ENCODE assay signal across 29 mouse cellular contexts in genomic region chr9:41082891-41083290, GRCm38 (mm10).
DNase-seq lines count a peak whose midpoint lies in the region; ATAC-seq lines count a peak whose summit lies in the region.
"Had no signal": no experiment of that assay in that cellular context is flagged by ENCODE, and none has a peak within 500 bp of the region (broad histone marks: within the 10 kb centered on the region; RNA-seq: fewer than 3 reads in every experiment).

No protein-coding gene starts in this region.

- H3K27me3 ChIP-seq in intestine, embryonic 15.5 days (replicated peaks), result no peaks in the 10 kb centered on the region
- H3K27me3 ChIP-seq: forebrain, embryonic 13.5 days; heart, embryonic 13.5 days; hindbrain, embryonic 15.5 days; liver, embryonic 13.5 days; midbrain, embryonic 12.5 days had no signal

- H3K27ac ChIP-seq in intestine, embryonic 15.5 days, result no peak overlapping the region
- H3K27ac ChIP-seq: forebrain, embryonic 13.5 days; hindbrain, embryonic 15.5 days; kidney, postnatal 0 days; liver, embryonic 13.5 days; midbrain, embryonic 12.5 days had no signal

- peak; percentile 23 for ATAC-seq in granulocyte monocyte progenitor cell, adult 5-6 weeks (replicated peaks; ENCODE audit: poor library complexity, severe bottlenecking)
- no peak for ATAC-seq in intestine, embryonic 15.5 days
- ATAC-seq: forebrain, embryonic 13.5 days; intestine, embryonic 16.5 days had no signal

- no peak overlapping the region for H3K9ac ChIP-seq in intestine, embryonic 15.5 days
- H3K9ac ChIP-seq: forebrain, embryonic 13.5 days; heart, embryonic 13.5 days; hindbrain, embryonic 15.5 days; liver, embryonic 13.5 days; lung, embryonic 14.5 days; midbrain, embryonic 12.5 days had no signal

- no peak overlapping the region for H3K4me3 ChIP-seq in intestine, embryonic 15.5 days (replicated peaks)
- H3K4me3 ChIP-seq: forebrain, embryonic 13.5 days; heart, embryonic 13.5 days; hindbrain, embryonic 15.5 days; liver, embryonic 13.5 days; midbrain, embryonic 12.5 days; myocyte had no signal

- no peak overlapping the region for H3K4me2 ChIP-seq in intestine, embryonic 15.5 days (replicated peaks)
- H3K4me2 ChIP-seq: forebrain, embryonic 13.5 days; heart, embryonic 13.5 days; hindbrain, embryonic 15.5 days; liver, embryonic 13.5 days; lung, embryonic 14.5 days; midbrain, embryonic 12.5 days had no signal

- no peaks in the 10 kb centered on the region for H3K36me3 ChIP-seq in intestine, embryonic 15.5 days
- H3K36me3 ChIP-seq: heart, embryonic 13.5 days; hindbrain, embryonic 15.5 days; liver, embryonic 13.5 days; midbrain, embryonic 12.5 days had no signal

- 71% methylated on average over 3 of the region's 3 CpGs for WGBS in intestine, embryonic 15.5 days

- peak; percentile 44 for DNase-seq in CD4-positive helper T cell, adult 2 months (ENCODE audit: low read depth, low spot score)
- DNase-seq in CD4-positive, CD25-positive, alpha-beta regulatory T cell, adult 2 months (ENCODE audit: low read depth, low spot score), result peak; percentile 52
- peak; percentile 21 to 34 for DNase-seq in natural killer cell, adult 2 months (ENCODE audit: low spot score in 2 of 2)
- DNase-seq in cerebellum, adult 9-10 months, result no peak
- DNase-seq in lung, adult 18-20 months, result no peak
- DNase-seq: adrenal gland, adult 2 months; adrenal gland, postnatal 36 days; cerebellum, adult 8-10 months; cerebellum, postnatal 36 days; gastrocnemius, postnatal 14 days; heart, adult 18-20 months; heart, postnatal 10 days; kidney, adult 8-10 months; kidney, postnatal 4 days; left cerebral cortex, postnatal 4 days; liver, embryonic 13.5 days; lung, embryonic 14.5 days; lung, postnatal 14 days; retina, postnatal 1 day; right cerebral cortex, postnatal 25 days had no signal

- no peaks in the 10 kb centered on the region for H3K9me3 ChIP-seq in intestine, embryonic 15.5 days
- H3K9me3 ChIP-seq: forebrain, embryonic 13.5 days; heart, embryonic 13.5 days; hindbrain, embryonic 15.5 days; liver, embryonic 13.5 days; midbrain, embryonic 12.5 days had no signal

- peaks cover 10% of the 10 kb centered on the region for H3K4me1 ChIP-seq in intestine, embryonic 15.5 days (replicated peaks)

Comparison
In these comparisons a context has a peak if more than half of its experiments do, and no peak if none do; other contexts are left out.
1. DNase-seq: peak in CD4-positive helper T cell, adult 2 months (single experiment), CD4-positive, CD25-positive, alpha-beta regulatory T cell, adult 2 months (single experiment) and natural killer cell, adult 2 months (2 of 2); none in cerebellum, adult 9-10 months (single experiment) and lung, adult 18-20 months (0 of 2).